Mouse (Mus musculus) urinary bladder, postnatal 4 days (tissue): ENCODE data around the gene Lctl.

Experiments
- DNase-seq, 2 experiments: peaks; one replicate each; pipeline ENCODE4 v3.0.0; 2021 to 2022; ENCODE audit warnings: low spot score in 2 of 2

Lctl gene

DNA sequence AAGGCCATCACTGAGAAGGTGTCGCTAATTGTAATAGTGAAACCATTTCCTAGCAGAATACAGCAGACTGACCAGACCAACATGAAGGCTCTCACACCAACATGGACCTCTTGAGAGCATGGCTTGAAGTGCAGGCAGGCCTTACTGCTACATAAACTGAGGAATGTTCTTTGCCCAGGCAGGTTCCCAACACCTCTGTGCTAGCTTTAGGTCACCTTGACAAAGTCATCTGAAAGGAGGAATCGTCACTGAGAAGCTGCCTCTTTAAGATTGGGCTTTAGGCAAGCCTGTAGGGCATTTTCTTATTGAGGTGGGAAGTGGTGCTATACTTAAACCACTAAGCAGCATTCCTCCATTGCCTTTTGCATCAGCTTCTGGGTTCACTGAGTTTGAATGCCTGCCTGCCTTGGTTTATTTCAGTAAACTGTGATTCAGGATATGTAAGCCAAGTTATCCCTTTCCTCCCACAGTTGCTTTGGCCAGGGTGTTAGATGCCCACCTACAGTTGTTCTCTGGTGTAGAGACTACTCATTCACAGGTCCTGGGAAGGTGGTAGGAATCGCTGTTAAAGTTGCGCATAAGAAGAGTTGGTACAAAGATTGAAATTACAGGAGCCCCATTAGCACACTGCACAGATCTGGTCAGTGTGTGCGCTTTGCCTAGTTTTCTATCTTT, 67.4 kb downstream of the Lctl start:
- no peak for DNase-seq
